Mouse (Mus musculus) heart, adult 9 months (tissue): ENCODE data around the gene Tmem138.
A peak's percentile ranks its signal among the peaks of the same experiment; 100 is the strongest.
"Not testable (repeated sequence)": the region's sequence is repeated elsewhere in the genome, so short reads cannot be mapped to it uniquely, and the experiment has no call there.

Experiments used
- DNase-seq, 2 experiments: peaks; one replicate each; pipeline ENCODE4 v3.0.0; 2022; ENCODE audit warnings: low spot score in 2 of 2

The Tmem138 gene

DNA sequence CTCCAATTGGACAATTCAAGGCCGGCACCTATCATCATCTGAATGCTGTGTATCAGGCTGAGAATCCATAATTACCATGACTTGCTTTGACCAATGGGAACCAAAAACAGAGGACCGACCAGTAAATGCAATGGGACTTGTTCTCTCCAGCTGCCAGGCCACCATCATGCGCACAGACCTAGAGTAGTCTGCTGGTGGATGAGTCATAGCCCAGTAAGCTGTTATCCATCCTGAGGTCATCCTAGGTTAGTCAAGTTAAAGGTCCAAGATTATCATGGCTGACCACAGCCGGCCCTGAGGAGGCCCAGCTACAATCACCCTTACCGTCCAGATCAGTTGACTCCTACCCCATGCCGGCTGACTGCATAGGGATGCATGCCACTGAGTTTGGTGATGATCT is 7.5 kb downstream of the Tmem138 start:
- no peak for DNase-seq

DNA sequence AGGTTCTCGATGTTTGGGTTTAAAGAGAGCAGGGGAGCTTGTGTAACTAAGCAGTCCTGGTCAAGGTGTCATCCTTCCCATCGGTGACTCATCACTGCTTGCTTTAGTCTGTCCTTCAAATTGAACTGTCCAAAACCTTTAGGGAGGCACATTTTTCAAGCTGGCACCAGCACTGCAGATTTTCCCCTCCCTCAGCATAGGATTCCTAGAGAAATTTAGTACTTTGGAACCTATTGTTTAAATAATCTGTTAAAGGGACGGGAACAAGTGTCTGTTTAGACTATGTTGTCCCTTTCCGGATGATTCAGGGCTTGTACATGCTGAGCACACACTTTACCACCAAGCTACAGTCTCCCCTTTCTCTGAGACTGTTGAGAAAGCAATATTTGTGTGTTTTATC is 11.9 kb downstream of the Tmem138 start:
- no peak for DNase-seq

DNA sequence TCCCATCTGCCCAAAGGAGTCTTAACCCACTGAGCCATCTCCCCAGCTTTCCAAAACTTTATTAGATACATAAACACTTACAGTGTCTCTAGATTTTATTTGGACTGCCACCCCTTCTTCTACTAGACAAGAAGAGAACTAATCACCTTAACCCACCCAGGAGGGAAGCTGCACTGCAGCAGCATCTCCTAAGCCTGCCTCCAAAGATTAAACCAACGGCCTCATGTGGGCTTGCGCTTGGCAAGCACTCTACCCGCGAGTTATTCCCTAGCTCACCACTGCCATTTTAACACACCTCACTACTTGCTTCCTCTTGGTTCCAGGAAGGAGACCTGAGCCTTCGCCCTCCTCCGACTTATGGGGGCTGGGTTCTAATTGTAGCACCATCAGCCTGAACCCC is 12.9 kb downstream of the Tmem138 start:
- no peak for DNase-seq

DNA sequence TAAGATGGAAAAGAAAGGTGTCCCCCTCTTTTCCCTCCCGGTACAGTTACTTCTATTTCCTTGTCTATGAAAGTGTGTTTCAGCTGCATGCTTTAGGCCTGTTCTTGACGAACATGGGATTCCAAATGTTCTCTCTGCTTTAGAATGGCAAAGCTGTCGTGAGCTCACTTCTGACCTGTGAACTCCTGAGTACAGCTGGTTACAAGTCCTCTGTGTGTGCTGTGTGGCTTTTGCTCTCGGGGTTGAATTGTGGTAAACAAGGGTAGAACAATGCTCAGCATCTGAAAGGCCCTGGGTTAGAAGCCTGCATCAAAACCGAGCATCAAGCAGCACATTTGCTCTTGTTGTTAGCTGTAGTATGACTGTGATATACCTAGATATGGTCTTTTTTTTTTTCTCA is 14.8 kb downstream of the Tmem138 start:
- DNase-seq: no peak

DNA sequence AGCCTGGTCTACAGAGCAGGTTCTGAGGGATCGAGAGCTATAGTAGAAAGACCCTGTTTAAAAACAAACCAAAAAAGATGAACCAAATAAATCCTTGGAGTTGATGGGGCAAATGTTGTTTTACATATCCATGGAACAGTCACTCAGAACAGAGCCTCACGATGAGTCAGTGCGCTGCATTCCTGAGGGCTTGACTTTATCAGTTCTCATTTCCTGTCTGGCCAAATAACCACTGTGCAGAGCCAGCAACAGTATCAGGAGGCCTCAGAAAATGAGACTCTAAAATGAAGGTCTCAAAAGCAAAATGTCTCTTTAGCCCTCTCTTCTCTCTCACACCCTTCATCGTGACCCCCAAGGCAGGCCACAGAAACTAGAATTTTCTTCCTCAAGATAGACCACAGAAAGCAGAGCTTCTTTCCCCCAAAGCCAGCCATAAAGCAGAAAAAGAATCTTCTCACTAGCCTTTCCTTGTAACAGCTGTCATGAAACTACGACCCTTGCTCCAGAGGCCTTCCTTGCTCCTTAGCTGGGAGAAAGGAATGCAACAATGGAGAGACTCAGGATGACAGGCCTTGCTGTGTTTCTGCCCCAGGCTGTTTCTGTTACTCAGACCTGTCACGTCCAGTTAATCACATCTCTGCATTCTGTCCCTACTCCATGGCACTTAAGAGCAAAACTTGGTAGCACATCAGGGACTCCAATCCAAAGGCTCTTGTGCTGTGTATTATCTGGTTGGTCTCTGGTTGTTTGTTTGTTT is 15.4 kb downstream of the Tmem138 start:
- peak; percentile 71 to 78 for DNase-seq

DNA sequence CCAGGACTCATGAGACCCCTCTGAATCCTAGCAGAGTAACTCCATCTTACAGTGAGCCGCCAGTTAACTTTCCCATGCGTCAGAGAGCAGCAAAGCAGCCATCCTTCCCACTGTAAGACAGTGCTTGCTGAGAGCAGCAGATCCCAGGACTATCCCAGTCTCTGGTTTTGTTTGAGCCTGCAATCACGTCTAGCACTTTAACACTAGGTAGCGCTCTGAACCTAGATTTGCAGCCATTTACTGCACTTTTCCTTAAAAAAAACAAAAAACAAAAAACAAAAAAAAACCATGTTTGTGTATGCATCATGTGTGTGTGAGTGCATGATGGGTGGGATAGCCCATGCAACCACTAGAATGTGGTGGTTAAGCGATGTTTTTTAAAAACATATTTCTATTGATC is 17.1 kb downstream of the Tmem138 start:
- no peak for DNase-seq

DNA sequence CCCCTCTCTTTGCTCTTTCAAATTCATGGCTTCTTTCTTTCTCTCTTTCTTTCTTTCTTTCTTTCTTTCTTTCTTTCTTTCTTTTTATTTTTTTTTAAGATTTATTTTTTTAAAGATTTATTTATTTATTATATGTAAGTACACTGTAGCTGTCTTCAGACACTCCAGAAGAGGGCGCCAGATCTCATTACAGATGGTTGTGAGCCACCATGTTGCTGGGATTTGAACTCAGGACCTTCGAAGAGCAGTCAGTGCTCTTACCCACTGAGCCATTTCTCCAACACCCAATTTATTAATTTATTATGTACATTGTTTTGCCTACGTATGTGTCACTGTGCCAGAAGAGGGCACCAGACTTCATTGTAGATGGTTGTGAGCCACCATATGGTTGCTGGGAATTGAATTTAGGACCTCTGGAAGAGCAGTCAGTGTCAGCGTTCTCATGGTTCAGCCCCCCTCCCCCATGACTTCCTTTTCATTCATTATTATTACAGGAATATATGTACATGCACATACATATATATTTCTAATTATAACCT is 19.3 kb downstream of the Tmem138 start:
- not testable (repeated sequence) for DNase-seq

DNA sequence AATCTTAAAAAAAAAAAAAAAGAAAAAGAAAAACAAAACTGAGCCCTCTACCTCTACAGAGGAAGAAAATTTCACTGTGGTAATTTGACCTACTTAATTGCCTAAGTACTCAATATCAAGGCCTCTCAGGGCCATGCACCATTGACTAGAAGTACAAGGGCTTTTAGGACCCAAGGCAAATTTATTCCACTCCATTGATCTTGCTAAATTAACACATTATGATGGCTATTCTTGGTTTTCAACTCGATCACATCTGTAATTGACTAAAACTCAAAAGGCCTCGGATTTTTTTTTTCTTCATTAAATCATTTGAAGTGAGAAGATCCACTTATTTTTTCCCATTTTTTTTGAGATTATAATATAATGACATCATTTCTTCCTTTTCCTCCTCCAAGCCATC is 19.7 kb downstream of the Tmem138 start:
- no peak for DNase-seq

DNA sequence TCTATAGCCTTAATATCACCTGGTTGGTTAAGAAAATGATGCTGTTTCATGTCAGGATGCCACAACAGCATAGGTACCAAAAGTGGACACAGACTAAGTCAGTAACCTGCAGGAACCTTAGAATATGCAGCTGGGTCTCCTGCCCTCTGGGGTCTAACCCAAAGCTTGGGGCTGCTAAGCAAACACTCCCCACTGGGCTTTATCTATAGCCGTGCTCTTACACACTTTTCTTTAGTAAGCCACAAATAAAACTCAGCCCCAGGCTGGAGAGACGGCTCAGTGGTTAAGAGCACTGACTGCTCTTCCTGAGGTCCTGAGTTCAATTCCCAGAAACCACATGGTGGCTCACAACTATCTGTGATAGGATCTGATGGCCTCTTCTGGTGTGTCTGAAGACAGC is 20.2 kb downstream of the Tmem138 start:
- no peak for DNase-seq

DNA sequence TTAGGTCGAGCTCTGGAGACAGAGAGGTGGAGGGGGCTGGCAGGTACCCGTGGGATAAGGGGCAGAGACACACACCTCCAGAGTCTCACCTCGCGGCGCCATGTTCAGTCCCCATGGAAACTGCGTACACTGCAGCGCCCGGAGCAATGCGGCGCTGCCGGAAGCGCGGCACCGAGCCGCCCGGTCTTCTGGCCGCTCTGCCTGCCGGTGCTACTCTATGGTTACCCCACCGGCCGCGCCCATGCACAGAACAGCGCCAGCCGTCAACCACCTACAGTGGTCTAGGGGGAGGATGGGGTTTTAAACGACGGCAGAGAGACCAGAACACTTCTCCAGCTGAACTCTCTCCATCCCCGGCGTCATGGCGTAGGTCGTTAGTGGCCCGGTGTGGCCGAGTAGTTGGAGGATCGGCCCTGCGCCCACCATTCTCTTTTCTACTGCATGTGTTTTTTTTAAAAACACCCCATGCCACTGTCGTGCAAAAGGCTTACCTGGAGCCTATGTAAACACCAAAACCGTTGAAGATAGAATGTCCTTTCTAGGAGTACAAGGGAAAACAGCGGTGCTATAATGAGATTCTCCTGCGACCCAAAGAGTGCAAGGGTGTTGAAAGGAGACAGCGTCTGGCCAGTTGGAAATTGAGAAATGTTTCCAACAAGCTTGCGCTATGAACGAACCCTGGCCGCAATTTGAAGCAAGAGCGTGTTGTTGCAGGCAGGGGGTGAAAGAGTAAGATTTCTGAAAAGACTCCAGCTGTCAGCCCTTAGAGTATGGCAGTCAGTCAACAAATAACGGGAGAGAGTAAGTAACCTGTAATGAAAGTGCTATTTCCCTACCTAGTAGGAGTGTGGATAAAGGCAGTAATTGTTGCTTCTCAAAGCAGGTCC is 21.3 kb downstream of the Tmem138 start, which contains the start of gene Tmem216:
Tmem216 (minus strand) TSS at position 615 of the 887 bp plus-strand sequence.
- DNase-seq: peak; percentile 84 to 90

DNA sequence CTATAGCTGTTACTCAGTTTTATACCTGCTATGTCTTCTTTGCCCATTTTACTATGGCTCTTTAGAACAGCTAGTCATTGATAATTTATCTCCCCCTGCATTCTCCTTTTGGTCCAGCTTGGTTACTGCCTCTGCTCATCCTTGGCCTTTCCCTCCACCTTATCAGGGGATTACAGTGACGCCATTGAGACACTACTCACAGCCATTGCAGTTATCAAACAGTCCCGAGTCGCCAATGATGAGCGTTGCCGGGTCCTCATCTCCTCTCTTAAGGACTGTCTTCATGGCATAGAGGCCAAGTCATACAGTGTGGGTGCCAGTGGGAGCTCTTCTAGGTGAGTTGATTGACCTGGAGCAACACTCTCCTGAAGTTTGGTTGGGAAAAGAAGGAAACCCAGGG is 37.7 kb downstream of the Tmem138 start:
- DNase-seq: no peak

DNA sequence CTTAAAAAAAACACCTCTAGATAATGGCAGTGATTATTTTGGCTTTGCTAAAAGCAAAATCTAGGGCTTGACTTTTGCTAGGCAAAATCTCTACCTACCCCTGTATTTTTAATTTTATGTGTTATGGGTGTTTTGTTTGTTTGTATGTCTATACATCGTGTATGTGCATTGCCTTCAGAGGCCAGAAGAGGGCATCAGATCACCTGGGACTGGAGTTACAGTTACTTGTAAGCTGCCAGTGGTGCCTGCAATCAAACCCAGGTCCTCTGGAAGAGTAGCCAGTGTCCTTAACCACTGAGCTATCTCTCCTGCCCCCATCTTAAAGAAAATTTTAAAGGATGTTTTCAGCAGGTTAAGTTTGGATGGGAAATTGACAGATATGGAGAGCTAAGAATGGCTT is 47.1 kb downstream of the Tmem138 start:
- no peak for DNase-seq

DNA sequence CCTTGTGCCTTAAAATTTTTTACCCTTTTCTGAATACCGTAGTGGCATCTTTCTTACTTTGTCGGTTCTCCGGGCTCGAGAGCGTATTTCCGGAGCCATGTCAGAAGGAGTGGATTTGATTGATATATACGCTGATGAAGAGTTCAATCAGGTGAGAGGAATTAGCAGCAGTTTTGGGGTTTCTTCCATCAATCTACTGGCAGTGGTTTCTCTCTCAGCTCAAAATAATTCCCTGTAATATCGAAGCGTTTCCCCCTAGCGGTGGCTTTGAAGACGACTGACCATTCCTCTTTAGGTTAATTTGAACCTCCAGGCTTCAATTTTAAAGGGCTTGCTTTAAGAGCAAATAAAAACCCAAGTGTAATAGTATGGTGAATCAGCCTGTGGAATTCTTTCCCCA is 51.3 kb downstream of the Tmem138 start, which contains the start of gene Sdhaf2:
Sdhaf2 (minus strand) TSS at position 233 of the 400 bp plus-strand sequence.
- DNase-seq: peak in 1 of 2 experiments; percentile 19

DNA sequence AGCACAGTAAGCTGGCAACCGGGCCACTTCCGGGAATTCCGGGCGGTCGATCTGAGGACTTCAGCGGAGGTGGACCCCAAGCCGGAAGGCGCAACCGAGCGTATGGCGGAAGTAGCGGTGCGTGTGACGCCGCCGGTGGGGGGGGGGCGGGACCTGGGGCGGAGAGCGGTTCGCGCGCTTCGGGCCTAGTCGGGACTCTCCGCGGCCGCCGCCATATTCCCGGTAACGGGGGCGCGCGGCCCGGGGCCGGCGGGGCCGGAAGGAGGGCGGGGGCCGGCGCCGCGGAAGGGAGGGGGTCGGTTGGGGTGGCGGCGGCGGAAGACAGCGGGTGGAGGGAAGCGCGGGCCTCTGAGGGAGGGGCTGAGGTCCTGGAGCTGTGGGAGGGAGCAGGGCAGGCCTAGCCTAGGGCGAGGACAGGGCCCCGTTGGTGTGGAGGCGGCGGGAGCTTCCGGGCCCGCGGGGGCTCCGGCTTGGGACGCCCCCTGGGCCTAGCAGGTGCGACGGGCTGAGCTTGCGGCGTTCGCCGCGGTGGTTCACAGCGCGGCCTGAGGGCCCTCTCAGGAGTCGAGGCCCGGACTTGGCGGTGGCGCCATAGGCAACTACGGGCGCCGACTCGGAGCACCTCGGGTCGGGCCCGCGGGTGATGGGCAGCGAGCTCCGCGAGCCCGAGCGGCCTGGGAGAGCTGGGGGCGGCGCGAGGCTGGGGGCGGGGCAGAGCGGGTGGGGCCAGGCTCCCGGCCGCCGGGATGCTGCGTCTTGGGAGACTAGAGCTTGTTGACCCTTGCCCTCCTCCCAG is 51.9 kb downstream of the Tmem138 start, which contains the start of gene Cpsf7:
Cpsf7 (plus strand) TSS at position 161 of the 796 bp plus-strand sequence.
- peak; percentile 91 for DNase-seq

DNA sequence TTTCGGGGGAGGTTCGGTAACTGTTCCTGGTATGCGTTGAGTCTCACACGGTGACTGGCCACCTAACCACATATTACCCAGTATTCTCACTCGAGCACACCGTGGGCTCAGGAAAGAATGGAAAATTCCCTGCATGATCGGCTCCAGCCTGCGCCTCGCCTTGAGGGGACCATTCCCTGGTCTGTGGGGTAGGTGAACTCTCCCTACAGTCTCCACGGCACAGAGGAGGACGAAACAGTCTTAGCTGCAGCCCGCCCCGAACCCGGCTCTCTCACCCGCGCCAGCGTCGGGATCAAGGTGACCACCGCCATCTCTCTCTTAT is 52.4 kb downstream of the Tmem138 start:
- DNase-seq: no peak

DNA sequence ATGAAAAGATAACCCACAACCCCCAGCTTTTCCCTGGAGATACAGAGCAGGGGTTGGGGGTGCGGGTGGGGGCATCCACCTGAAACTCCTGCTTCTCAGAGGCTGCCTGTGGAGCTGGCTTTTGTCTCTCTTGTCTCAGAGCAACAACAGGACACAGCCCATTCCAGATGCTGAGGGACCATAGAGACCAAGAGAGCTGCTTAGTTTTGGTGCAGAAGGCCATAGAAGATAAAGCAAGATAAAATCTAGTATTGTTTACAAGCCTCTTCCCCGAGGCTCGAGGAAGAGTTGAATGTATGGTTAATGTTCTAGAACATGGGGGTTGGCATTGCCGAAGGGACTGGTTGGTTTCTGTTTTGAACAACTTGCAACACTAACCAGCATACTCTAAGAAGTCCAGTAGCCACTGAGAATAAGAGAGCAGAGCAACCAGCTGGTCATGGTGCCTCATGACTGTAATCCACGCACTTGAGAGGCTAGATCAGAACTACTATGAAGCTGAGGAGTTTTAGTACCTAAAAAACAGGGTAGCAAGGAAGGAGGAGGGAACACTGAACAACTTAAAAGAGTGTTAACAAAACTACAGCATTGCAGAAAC is 53.6 kb downstream of the Tmem138 start:
- no peak for DNase-seq

DNA sequence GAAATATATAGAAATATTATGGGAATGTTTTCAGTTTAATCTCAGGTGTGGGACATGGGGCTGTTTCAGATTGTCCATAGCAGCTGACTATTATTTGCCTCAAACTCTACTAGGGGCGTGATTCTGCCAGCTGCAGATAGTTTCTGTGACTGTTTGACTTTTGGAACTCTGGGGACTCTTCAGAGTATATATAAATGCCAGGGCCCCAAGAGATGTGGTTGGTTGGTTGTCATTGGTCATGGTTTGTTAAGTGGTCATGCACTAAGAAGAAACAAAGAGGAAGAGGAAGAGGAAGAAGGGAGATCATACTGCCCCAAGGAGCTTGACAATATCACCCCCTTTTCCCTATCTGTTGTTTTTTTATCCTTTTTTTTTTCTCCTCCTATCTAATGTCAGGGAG is 55.2 kb downstream of the Tmem138 start:
- no peak for DNase-seq
